Mouse (Mus musculus) erythroid progenitor cell, adult 5-6 weeks (primary cell): ENCODE results near the gene Ankrd66. TPM values are rescaled to one million over a fixed set of nuclear protein-coding genes. Genes with fewer than 3 reads are reported as not detected.

ENCODE experiments used
- ATAC-seq: replicated peaks from 2 replicates; pipeline ENCODE4 v1.8.0; 2016; ENCODE audit warnings: moderate number of reproducible peaks, mild to moderate bottlenecking, moderate TSS enrichment, inconsistent platforms; ENCODE audit not compliant: poor library complexity, low FRiP score, severe bottlenecking
- total RNA-seq, 2 experiments: library from RNA; stranded (forward) in 1 of 2; stranded (reverse) in 1 of 2; fragments of 150-400 nt in 1 of 2; fragments of 186-747, 209-891 nt in 1 of 2; gene quantifications; 2 replicates each; pipeline versions ENCODE4 v1.2.3 to v1.2.4; 2015 to 2017; ENCODE audit warnings: low replicate concordance in 2 of 2

Gene Ankrd66
- not detected in 2 replicates for total RNA-seq (2015; ENCODE audit: low replicate concordance)
- not detected in 2 replicates for total RNA-seq (2017; ENCODE audit: low replicate concordance)

DNA sequence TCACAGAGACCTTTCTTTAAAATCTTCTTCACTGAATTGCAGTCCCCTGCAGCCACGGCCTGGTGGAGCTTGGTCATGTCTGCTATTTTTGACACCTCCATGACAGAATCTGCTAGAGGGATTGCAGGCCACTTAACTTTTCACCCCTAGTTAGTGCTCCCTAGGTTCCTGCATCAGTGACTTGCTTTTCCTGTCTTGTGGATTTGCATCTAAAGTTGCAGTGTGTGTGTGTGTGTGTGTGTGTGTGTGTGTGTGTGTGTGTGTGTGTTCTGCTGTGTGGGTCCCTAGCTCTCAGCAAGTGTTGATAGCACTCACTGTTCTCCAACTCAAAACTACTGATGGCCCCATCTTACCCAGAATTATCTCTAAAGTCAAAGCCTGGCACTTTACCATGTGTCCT, at the start of gene Ankrd66:
TSS of gene Ankrd66 (minus strand) at position 101 of the 400 bp plus-strand sequence.
- no peak for ATAC-seq

- no peak for ATAC-seq
Observed at GRCm38 (mm10) chr17:43592296-43593291, 49.2 kb upstream of the Ankrd66 start.

DNA sequence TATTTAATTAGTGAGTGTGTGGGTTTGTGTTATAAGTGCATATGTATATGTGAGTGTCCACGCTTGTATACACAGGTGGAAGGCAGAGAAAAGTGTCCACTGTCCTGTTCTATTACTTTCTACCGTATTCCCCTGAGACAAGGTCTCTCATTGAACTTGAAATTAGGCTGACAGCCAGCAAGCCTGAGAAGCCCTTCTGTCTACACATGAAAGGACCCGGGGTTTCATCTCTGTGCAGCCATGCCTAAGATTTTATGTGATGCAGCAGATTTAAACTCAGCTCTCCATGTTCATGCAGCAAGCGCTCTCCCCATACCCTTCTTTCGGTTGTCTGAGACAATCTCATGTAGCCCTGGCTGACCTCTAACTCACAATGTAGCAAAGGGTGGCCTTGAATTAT, 47.1 kb upstream of the Ankrd66 start:
- no peak for ATAC-seq

- no peak for ATAC-seq
Observed at GRCm38 (mm10) chr17:43589750-43590149, 46.3 kb upstream of the Ankrd66 start.

GRCm38 (mm10) chr17:43587278-43587677, 43.8 kb upstream of the Ankrd66 start:
- no peak for ATAC-seq

DNA sequence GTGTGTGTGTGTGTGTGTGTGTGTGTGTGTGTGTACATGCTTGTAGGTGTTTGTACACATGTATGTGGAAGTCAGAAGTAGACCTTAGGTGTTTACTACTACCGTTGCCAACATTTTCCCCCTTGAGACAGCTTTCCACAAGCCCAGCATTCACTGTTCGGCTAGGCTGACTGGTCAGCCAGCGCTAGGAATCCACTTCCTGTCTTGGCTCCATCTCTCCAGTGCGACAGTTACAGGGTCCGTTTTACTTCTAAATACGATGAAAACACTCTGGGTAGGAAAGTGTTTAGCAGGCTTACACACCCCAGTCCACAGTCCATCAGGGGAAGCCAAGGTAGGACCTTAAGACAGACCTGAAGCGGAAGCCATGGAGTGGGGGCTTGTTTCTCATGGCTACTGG, 41.3 kb upstream of the Ankrd66 start:
- ATAC-seq: no peak

- no peak for ATAC-seq
Observed at GRCm38 (mm10) chr17:43581012-43581467, 37.6 kb upstream of the Ankrd66 start.

- ATAC-seq: no peak
Observed at GRCm38 (mm10) chr17:43580456-43580855, 37.0 kb upstream of the Ankrd66 start.

GRCm38 (mm10) chr17:43573624-43574073, 30.2 kb upstream of the Ankrd66 start:
- no peak for ATAC-seq

DNA sequence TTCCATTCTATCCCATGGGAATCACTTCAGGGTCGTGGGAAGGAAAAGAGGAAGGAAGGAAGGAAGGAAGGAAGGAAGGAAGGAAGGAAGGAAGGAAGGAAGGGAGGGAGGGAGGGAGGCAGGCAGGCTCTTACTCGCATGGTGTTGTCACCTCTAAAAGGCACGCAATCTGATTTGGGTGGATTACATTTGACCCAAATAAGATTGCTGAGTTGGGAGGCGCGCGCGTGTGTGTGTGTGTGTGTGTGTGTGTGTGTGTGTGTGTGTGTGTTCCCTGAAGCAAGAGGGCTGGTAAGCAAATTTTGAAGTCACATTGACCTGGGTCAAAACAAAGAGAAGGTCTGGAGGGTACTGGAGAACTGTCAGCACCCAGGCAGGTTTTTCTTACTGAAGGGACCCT, 25.8 kb upstream of the Ankrd66 start:
- no peak for ATAC-seq

DNA sequence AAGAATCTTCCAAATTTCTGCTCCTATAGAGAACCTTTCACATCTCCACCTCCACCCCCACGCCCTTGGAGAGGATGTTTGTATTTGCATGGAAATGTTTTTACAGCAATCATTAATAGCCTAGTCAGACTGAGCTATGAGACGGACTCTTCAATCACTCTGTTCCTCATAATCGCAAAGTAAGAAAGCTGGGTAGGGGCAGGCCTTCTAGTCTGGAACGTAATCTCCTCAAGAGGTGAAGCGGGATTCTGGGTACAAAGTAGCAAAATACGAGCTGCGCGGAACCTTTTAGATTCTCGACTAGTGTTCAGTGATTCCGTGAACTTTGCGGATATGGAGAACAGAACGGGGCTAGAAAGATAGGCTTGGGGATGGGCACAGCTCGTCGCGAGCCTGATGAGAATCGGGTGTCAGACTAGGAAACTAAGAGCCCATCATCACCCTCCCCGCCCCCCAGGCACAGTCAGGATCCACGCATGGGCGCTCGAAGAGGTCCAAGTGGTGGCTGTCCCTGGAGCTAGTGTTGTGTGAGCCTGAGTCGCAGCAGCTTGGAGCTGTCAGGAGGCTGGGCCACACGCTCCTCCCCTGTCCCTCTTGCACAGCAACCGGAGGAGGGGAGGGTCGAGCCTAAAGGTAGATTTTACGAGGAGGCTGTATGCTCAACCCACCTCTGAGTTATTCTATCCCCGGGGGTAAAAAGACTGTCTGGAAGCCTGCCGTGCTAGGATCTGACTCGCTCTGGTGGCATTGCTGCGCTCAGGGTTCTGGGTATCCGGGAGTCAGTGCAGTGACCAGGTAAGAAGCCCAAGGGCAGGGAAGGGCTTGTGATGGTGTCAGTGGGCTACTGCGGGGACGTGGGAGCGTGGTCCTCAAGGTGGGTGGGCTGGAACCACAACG, 24.8 kb upstream of the Ankrd66 start, which contains the start of gene Pla2g7:
TSS of gene Pla2g7 (plus strand) at position 107 of the 897 bp plus-strand sequence.
- no peak for ATAC-seq

DNA sequence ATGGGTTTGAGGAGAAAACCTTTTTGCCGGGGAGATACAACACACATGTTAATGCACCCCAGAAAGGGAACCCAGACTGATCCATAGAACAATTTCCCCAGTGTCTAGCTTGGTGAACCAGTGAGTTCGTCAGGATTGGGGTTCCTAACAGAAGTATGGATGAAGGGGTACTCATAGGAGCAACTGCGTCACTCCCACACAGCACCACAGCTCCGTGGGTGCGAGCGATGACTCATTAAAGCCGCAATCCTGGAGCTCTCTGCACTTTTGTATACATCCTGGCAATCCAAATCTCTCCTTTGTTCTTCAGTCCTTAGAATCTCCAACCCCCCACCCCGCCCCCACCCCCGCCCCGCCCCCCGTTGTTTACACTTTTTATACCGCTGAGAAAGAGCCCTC, 24.2 kb upstream of the Ankrd66 start:
- ATAC-seq: no peak

DNA sequence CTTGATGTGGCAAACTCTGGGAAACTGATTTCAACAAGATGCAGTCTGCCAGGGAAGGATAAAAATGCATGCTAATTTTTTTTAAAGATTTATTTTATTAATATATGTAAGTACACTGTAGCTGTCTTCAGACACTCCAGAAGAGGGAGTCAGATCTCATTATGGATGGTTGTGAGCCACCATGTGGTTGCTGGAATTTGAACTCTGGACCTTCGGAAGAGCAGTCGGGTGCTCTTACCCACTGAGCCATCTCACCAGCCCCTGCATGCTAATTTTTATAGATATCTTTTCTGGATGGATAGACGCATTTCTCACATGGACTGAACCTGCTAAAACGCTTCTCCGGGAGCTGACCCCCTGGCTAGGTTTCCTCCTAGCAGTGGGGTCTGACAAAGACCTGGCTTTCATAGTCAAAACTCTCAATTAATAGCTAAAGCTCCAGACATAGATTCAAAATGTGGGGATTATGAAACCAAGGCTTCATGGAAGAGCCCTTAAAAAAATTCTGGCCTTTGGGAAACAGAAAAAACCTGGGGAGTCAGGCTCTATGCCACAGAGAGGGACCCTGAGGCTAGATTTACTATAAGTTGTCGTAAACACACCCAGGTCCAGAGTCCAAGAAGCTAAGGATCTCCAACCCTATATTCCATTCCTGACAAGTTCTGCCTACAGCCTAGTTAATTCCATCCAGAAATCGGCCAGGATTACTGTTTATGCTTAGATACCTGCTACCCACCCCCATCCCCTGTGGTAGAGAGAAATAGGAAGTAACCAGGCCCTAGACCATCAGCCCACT, 20.0 kb upstream of the Ankrd66 start:
- ATAC-seq: no peak

DNA sequence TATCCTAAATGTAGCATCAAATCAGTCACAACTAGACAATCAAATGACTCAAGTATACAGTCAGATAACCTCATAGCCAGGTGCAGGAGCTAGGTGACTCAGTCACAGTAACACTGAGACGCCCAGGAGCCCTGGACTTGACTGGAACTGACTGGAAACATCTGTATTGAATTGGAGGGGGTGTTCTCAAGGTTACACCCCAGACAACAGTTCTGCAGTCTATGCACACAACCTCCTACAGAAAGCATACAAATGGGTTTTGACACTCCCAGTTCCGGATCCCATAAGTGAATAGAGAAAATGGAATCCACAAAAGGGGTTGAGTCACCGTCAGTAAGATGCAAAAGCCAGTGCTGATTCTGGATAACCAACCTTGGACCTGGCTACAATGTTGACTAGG, 15.2 kb upstream of the Ankrd66 start:
- no peak for ATAC-seq

GRCm38 (mm10) chr17:43557541-43558090, 14.2 kb upstream of the Ankrd66 start:
- no peak for ATAC-seq

GRCm38 (mm10) chr17:43557104-43557503, 13.7 kb upstream of the Ankrd66 start:
- no peak for ATAC-seq

DNA sequence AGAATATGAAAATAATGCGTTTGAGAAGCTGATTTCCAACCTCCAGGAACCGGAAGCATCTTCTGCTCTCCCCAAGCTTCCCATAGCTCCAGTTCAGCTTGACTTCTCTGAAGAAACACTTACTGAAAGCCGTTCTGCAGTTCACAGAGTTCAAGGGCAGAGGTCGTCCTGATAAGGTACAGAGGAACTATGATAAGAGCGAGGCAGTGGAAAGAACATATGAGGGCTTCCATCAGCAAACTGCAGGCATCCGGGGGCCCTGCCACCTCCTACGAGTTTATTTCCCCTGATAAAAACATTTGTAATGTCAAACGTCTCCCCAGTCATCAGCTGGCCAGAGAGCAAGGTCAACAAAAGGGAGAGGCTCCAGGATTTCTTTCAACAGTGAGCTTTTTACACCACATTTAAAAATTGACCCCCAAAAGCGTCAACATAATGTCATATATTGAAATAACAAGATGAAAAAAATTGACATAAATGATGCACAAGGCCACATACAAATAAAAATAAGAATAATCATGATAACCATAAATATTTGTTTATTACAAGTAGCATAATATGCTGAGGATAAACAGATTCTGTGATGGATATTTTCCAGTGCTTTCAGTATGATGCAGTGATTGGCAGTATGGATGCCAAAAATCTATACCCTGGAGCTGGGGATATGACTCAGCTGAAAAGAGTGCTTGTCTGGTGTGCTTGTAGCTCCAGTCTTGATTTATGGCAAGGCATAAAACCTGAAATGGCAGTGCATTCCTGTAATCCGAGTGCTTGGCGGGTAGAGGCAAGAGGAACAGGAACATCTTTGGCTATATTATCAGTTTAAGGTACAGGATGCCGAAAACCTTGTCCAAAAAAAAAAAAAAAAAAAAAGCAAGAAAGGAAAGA, 11.3 kb upstream of the Ankrd66 start:
- ATAC-seq: no peak

DNA sequence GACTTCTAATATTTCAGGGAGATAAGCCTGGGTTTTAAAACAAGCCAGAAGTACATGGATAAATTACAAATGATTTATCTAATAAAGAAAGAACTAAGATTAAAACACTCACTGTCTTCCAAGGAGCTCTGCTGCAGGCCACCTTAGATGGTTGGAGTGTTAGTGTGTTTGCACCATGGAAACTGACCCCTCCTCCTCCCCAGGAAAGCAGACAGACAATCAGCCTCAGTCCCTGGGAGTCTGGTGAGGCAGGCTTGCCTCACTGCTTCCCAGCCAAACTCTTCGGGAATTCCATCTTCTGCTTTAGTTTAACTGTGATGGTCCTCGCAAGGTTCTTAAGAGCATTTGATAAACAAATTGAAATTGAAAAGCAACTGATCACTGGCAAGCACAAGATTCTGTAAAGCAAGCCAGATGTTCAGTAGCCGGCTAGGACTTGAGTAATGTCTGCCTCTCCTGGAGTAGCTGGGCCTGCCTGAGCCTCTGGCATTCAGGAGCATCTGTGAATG, 7.7 kb upstream of the Ankrd66 start:
- ATAC-seq: no peak
